Mouse (Mus musculus) CD4-positive, CD25-positive, alpha-beta regulatory T cell, adult 2 months (primary cell): Measurements from ENCODE around the gene Mcu.
A peak's percentile ranks its signal among the peaks of the same experiment; 100 is the strongest.

Source experiments
- DNase-seq: peaks from one replicate; pipeline ENCODE4 v3.0.0-alpha.2; 2012; ENCODE audit warnings: low read depth, low spot score

Gene Mcu

GRCm38 (mm10) chr10:59494044-59494443 lies 122.4 kb downstream of the Mcu start:
- peak; percentile 41 for DNase-seq

- peak; percentile 64 for DNase-seq
Observed at GRCm38 (mm10) chr10:59490920-59491319, 125.6 kb downstream of the Mcu start.

- DNase-seq: no peak
Observed at GRCm38 (mm10) chr10:59489411-59489810, 127.1 kb downstream of the Mcu start.

GRCm38 (mm10) chr10:59487351-59487750 lies 129.1 kb downstream of the Mcu start:
- DNase-seq: no peak

- no peak for DNase-seq
Observed at GRCm38 (mm10) chr10:59484318-59484717, 132.2 kb downstream of the Mcu start.

DNA sequence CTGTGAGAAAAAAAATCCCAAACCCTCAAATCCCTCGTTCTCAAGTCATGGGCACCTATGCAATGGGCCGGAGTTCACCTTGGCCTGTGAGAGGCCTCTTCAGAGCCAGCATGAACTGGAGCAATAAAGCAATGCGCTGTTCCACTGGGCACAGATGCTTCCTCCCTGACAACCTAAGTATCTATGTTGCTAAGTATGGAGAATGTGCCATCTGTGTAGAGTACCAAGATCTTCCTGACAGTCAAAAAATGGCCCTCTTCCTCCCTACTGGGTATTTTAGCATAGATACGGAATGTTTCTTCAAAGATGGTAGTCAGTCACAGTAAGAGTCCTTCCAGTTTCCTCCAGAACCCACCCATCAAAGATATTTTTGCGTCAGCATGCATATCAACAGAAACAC lies 135.1 kb downstream of the Mcu start:
- no peak for DNase-seq

GRCm38 (mm10) chr10:59470451-59470850 lies 146.0 kb downstream of the Mcu start:
- no peak for DNase-seq

DNA sequence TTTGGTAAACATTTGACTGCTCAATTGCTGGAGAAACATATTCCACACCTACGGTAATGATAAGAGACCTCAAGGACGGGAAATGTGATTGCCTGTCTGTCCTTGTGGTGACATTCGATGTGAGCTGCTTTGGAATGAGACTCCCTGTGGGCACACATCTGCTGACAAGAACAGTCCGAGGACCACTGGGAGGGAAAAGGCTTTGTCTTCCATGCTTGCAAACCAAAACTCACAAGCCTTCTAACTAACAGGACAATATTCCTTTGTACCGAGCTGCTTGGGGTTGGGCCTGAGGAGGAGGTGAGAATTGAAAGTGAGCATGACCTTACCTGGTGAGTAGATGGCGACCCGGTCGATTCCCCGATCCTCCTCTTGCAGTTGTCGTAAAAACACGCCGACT lies 149.2 kb downstream of the Mcu start:
- no peak for DNase-seq

DNA sequence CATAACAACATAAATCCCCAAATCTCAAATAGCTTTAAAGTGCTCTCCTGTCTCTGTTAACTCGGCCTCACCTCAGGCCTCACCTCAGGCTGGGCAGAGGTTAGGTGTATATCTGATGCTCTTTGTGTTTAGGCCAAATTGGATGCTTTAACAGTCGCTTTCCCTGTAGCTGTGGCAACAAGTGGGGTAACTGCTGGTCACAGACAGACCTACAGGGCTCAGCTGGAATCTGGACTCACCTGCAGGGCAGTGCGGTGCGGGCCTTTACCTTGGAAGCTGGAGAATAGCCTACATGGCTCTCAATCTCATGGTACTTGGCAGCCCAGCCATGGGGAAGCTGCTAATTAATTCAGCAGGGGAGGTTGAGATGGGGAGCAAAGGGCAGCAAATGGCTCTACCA lies 149.9 kb downstream of the Mcu start:
- no peak for DNase-seq

DNA sequence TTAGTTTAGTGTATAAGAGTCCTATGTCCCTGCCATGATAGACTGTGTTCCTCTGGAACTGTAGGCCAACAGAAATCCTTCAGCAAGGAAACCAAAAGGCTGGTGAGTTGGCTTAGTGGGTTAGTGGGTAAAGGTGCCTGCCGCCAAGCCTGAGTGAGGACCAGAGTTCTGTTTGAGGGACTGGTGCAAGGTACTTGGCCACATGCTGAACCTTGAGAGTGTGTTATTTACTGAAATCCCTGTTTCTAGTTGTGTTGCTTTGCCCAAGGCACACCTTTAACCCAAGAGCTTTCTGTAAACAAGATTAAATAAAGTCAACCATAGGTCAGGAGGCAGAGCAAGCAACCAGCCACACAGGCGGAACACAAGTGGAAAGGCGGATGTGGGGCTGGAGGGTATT lies 150.9 kb downstream of the Mcu start:
- no peak for DNase-seq

DNA sequence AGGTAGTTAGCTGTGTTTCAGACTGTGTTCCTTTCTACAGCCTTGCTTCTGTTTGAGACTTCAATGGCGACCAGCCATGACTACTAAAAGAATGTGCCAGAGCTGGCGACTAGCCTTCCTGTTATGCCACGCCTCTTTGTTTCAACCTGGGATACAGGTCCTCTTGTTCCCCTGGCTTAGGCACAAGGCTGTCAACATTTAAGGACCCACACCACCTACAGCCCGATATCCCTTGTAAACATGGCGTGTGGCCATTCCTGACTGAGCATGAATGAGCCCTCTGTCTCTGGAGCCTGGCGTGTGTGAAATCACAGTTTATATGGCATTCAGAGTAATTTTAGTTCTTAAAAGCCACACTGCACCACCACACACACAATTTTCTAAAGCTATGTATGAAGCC lies 154.2 kb downstream of the Mcu start:
- no peak for DNase-seq

DNA sequence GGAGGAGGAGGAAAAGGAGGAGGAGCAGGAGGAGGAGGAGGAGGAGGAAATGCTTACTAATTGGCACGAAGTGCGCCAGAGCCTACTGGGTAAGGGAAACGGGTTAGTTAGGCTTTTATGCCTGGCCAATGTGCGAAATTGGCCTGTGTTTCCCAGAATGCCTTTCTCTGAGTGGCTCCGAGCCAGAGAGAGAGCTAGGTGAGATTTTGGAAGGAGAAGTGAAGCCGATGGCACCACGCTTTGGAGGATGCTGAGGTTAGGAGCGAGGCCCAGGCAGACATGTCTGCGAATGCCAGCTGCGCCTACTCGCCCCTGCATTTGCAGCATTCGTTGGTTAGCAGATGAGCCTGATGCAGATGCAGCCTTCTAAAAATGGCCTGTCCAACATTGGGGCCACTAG lies 156.7 kb downstream of the Mcu start:
- no peak for DNase-seq

- no peak for DNase-seq
Observed at GRCm38 (mm10) chr10:59454631-59455030, 161.9 kb downstream of the Mcu start.

- peak; percentile 37 for DNase-seq
Observed at GRCm38 (mm10) chr10:59451839-59452238, 164.7 kb downstream of the Mcu start.

DNA sequence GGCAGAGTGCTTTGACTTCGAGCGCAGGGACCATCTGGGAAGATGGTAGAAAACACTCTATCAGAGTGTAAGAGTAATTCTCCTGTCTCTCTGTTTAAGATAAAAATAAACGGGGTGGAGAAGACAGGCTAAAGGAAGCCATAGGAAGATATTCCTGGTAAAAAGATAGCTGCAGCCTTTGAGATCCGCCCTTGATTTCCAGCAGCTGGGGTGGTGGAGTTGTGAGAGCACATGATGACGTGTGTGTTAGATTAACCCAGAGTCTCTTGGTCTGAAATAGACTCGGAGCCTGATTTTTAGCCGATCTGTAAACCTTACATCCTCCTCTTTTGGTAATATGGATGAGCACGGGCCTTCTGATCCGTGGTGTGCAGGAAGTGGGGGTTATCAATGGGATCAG lies 168.9 kb downstream of the Mcu start:
- DNase-seq: no peak

- DNase-seq: no peak
Observed at GRCm38 (mm10) chr10:59446911-59447437, 169.5 kb downstream of the Mcu start.

- no peak for DNase-seq
Observed at GRCm38 (mm10) chr10:59444635-59445034, 171.9 kb downstream of the Mcu start.

- DNase-seq: no peak
Observed at GRCm38 (mm10) chr10:59444106-59444505, 172.4 kb downstream of the Mcu start.

- no peak for DNase-seq
Observed at GRCm38 (mm10) chr10:59443212-59443611, 173.3 kb downstream of the Mcu start.

GRCm38 (mm10) chr10:59441735-59442134 lies 174.8 kb downstream of the Mcu start, which contains the start of gene Oit3:
TSS of gene Oit3 (minus strand) at chr10:59441778.
- no peak for DNase-seq

DNA sequence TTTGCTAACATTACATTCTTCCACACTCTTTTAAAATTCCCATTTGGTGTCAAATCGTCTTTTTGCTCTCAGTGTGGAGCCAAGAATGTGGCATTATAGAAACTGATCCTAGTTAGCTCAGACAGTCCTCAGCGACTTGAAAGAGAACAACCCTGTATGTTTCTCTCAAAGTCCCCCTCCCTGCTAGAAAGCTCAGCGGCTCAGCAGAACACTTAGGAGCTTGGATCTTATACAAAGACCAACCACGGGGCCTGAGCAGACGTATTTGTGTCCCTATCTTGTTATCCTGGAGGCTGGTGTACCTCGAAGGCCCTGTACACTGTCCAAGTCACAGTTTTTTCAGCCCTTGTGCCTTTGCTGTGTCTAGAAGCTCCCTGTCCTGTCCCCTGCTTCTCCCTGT lies 176.3 kb downstream of the Mcu start:
- DNase-seq: no peak

- no peak for DNase-seq
Observed at GRCm38 (mm10) chr10:59439508-59439931, 177.0 kb downstream of the Mcu start.

DNA sequence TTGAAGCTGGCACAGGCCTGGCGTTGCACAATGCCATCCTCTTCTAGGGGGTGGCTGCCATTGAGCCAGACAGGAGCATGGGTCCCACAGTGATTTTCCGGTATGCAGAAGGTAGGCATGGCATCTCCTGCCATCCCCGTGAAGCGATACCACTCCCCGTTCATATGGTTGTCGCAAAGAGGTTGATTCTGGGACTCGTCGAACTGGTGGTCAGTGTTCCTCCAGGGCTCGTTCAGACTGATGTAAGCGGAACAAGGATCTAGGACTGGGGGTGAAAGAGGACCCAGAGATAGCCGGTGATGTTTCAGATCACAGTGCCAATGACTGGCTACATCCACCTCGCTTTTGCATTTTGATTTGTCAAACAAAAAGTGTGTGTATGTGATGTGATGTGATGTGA lies 177.8 kb downstream of the Mcu start:
- no peak for DNase-seq

DNA sequence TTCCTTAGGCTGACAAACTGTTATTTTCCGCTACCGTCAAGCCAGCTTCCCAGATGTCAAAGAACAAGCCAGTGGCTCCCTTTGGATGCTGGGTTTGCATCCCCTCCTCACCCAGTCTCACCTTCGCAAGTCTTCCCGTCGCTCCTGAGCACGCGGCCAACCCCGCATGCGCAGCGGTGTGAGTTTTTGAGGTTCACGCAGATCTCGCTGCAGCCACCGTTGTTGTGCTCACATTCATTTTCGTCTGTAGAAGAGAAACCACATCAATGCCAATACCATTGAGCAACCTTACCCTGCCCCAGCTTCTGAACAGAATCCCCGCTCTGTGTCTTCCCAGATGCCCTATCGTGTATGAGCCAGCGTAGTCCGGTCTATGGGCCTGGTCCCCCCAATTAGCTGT lies 180.7 kb downstream of the Mcu start:
- peak; percentile 48 for DNase-seq
